Mouse (Mus musculus): ENCODE results near the gene Mark2. TPM values are rescaled to one million over a fixed set of nuclear protein-coding genes. Genes with fewer than 3 reads are reported as not detected.
A peak's percentile ranks its signal among the peaks of the same experiment; 100 is the strongest.

Mark2 gene
- polyA plus RNA-seq, 1 experiment from 2014 or later = 47.4 TPM

DNA sequence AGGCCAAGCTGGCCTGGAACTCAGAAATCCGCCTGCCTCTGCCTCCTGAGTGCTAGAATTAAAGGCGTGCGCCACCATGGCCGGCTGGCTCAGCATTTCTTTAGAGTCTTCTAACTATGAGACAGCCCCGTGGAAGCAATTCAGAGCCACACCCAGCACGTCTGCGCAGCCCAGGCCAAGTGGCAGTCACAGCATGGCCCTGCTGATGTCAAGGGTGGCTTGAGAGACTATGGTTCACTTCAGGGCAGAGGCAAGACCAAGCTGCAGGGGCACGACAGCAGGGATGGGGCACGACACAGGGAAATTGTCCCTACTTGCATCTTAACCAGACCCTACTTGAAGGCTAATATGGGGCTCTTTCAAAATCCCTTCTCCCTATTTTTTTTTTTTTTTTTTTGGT, 106.2 kb downstream of the Mark2 start:
- no peak for DNase-seq (ENCODE audit: low spot score)
- no peaks in the 10 kb centered on the region for H3K9me3 ChIP-seq (ENCODE audit: control insufficient read depth, low read length)
- H3K9ac ChIP-seq (ENCODE audit: low read depth, low read length) = no peak overlapping the region
- H3K4me3 ChIP-seq (ENCODE audit: low read depth, low read length) = no peak overlapping the region
- peaks cover 2% of the 10 kb centered on the region; the same call in 1 of the 2 replicates for H3K4me1 ChIP-seq (replicated peaks; ENCODE audit: control insufficient read depth, insufficient read depth, low read length)
- no peaks in the 10 kb centered on the region for H3K27me3 ChIP-seq (ENCODE audit: control insufficient read depth, insufficient read depth, low read length)
- no peak for ATAC-seq (ENCODE audit: low FRiP score)
- H3K36me3 ChIP-seq (ENCODE audit: control insufficient read depth, insufficient read depth, low read length) = peaks cover 3% of the 10 kb centered on the region
- WGBS = 93% methylated on average over 9 of the region's 9 CpGs
- H3K4me2 ChIP-seq (replicated peaks; ENCODE audit: low read depth, low read length) = no peak overlapping the region
- H3K27ac ChIP-seq (ENCODE audit: low read depth, low read length) = no peak overlapping the region

DNA sequence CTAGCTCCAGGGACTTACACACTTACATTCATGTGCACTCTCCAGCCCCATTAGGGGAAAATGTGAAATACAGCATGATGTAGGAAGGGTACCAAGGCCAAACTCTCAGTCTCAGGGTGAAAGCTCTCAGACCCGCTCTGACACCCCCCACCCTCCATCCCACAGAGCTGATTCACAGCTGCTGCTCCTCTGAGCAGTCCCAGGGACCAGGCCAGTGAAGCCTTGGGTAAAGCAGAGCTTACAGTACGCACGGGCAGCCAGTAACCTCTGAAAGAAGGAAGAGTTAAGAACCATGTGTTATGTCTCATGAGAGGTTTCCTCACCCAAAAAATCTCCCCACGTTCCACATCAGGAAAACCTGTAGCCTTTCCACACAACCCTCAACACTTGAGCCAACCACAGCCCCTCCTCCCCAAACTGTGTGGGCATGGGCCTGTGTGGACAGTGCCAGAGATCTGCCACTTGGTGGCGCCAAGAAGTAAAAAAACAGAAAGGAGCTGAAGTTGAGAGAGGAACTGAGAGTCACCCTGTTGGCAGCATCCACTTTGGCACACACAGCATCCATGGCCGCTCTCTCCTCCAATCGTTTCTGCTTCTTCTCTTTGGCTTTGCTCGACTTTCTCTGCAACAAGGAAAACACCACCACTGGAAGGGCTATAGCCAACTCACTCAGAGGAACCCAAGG, 107.0 kb downstream of the Mark2 start:
- H3K27ac ChIP-seq (ENCODE audit: low read depth, low read length) = no peak overlapping the region
- DNase-seq (ENCODE audit: low spot score) (peak; percentile 80), ATAC-seq (ENCODE audit: low FRiP score) (peak; percentile 75)
- no peak overlapping the region for H3K4me3 ChIP-seq (ENCODE audit: low read depth, low read length)
- no peaks in the 10 kb centered on the region for H3K9me3 ChIP-seq (ENCODE audit: control insufficient read depth, low read length)
- WGBS = 66% methylated on average over 8 of the region's 8 CpGs
- peaks cover 5% of the 10 kb centered on the region for H3K36me3 ChIP-seq (ENCODE audit: control insufficient read depth, insufficient read depth, low read length)
- no peak overlapping the region for H3K9ac ChIP-seq (ENCODE audit: low read depth, low read length)
- no peak overlapping the region for H3K4me2 ChIP-seq (replicated peaks; ENCODE audit: low read depth, low read length)
- no peaks in the 10 kb centered on the region for H3K27me3 ChIP-seq (ENCODE audit: control insufficient read depth, insufficient read depth, low read length)
- peaks cover under 1% of the 10 kb centered on the region; the same call in 1 of the 2 replicates for H3K4me1 ChIP-seq (replicated peaks; ENCODE audit: control insufficient read depth, insufficient read depth, low read length)

DNA sequence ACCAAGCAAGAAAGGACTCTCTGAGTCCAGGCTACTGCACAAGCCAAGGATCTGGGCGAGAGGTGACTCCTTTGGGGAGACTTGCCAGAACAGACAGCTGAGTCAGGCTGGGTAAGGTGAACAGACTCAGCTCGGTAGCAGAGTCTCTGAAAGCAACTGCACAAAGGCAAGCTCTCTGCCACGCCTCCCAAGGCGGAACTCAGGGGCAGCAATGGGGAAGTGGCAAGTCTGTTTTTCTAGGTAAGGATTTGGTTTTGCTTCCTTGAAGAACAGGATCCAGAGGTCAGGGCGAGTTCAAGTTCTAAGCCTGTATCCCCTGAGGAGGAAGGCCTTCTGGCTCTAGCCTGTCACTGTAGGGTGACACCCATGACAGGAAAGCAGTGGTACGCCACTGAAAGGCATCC, 115.1 kb downstream of the Mark2 start:
- no peak overlapping the region for H3K4me2 ChIP-seq (replicated peaks; ENCODE audit: low read depth, low read length)
- no peaks in the 10 kb centered on the region for H3K27me3 ChIP-seq (ENCODE audit: control insufficient read depth, insufficient read depth, low read length)
- H3K4me3 ChIP-seq (ENCODE audit: low read depth, low read length) = no peak overlapping the region
- no peak overlapping the region for H3K9ac ChIP-seq (ENCODE audit: low read depth, low read length)
- 76% methylated on average over 6 of the region's 6 CpGs for WGBS
- no peaks in the 10 kb centered on the region for H3K9me3 ChIP-seq (ENCODE audit: control insufficient read depth, low read length)
- DNase-seq (ENCODE audit: low spot score) (no peak), ATAC-seq (ENCODE audit: low FRiP score) (no peak)
- H3K27ac ChIP-seq (ENCODE audit: low read depth, low read length) = no peak overlapping the region
- peaks cover 13% of the 10 kb centered on the region; the same call in 1 of the 2 replicates for H3K36me3 ChIP-seq (ENCODE audit: control insufficient read depth, insufficient read depth, low read length)
- H3K4me1 ChIP-seq (replicated peaks; ENCODE audit: control insufficient read depth, insufficient read depth, low read length) = no peaks in the 10 kb centered on the region

Other genes starting within 250 kb of the Mark2 start
- 4.6 and 5.6 TPM in 2 replicates for gene Flrt1, start 236.1 kb downstream of the Mark2 start, polyA plus RNA-seq (2014; fragmentation: Nextera tagmentation; extraction: Ambion mirVana)
- gene Otub1, start 135.5 kb downstream of the Mark2 start, polyA plus RNA-seq (2014; fragmentation: Nextera tagmentation; extraction: Ambion mirVana) = 246 and 250 TPM in 2 replicates
- 762 and 780 TPM in 2 replicates for gene Cox8a, start 124.2 kb downstream of the Mark2 start, polyA plus RNA-seq (2014; fragmentation: Nextera tagmentation; extraction: Ambion mirVana)
- 79.9 and 87.6 TPM in 2 replicates for gene Naa40, start 100.7 kb downstream of the Mark2 start, polyA plus RNA-seq (2014; fragmentation: Nextera tagmentation; extraction: Ambion mirVana)
- 28.1 and 31.4 TPM in 2 replicates for gene Rcor2, start 74.5 kb downstream of the Mark2 start, polyA plus RNA-seq (2014; fragmentation: Nextera tagmentation; extraction: Ambion mirVana)
- gene Spindoc, start 41.1 kb upstream of the Mark2 start, polyA plus RNA-seq (2014; fragmentation: Nextera tagmentation; extraction: Ambion mirVana) = 26.1 and 34.6 TPM in 2 replicates
- gene 2700081O15Rik, start 75.8 kb upstream of the Mark2 start, polyA plus RNA-seq (2014; fragmentation: Nextera tagmentation; extraction: Ambion mirVana) = 14.5 and 17.7 TPM in 2 replicates
- gene Rtn3, start 141.4 kb upstream of the Mark2 start, polyA plus RNA-seq (2014; fragmentation: Nextera tagmentation; extraction: Ambion mirVana) = 300 and 304 TPM in 2 replicates
- 8.4 and 9.4 TPM in 2 replicates for gene Atl3, start 152.2 kb upstream of the Mark2 start, polyA plus RNA-seq (2014; fragmentation: Nextera tagmentation; extraction: Ambion mirVana)
- gene Pla2g16, start 215.6 kb upstream of the Mark2 start, polyA plus RNA-seq (2014; fragmentation: Nextera tagmentation; extraction: Ambion mirVana) = 2.7 and 4.4 TPM in 2 replicates